Mouse (Mus musculus) neural tube, embryonic 10.5 days (tissue): ENCODE measurements around the gene Rpl28.
A peak's percentile ranks its signal among the peaks of the same experiment; 100 is the strongest.

Experiments used
- DNase-seq: peaks from one replicate; pipeline ENCODE4 v3.0.0-alpha.2; 2017; ENCODE audit warnings: low spot score; ENCODE audit errors: extremely low spot score

Rpl28 gene

DNA sequence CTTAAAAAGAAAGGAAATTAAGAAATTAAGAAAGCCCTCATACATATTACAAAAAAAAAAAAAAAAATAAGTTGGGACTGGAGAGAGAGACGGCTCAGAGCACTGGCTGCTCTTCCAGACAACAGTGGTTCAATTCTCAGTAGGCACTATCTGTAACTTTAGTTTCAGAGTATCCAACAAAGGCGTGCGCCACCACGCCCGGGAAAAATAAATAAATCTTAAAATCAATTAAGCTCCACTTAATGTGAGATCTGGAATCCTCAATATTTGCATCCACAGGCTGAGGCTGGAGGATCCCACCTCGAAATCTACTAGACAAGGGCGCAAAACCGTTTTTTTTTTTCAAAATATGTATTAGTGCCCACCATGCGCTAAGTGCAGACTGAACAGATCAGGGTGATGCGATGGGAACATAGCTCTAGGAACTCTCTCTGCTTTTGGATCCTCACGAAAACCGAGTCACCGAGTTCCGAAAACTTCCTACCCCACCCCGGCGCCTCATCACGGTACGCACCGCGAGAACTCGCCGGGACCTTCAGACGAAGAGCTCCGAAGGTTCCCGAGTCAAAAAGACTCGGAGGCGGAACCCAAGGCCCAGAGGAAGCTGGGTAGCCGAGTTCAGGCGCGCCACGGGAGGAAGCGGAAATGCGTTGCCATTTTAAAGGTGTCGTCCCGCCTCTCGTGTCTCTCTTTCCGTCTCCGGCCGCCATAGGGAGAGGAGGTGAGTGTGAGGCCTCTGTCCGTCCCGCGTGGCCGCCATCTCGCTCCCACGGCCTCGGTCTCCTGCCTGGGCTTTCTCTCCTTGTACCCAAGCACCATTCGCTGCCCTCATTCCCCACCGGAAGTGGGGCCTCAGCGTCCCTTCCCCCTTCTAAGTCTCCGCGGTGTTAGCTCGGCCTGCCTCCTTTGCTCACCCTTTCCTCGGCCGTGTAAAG lies at the start of gene Rpl28:
Gene Rpl28 (plus strand): TSS at position 597 of the 935 bp plus-strand sequence.
- DNase-seq, result peak; percentile 95

- no peak for DNase-seq
These were observed 49.3 kb upstream of the Rpl28 start for GRCm38 (mm10) chr7:4743354-4743753.

DNA sequence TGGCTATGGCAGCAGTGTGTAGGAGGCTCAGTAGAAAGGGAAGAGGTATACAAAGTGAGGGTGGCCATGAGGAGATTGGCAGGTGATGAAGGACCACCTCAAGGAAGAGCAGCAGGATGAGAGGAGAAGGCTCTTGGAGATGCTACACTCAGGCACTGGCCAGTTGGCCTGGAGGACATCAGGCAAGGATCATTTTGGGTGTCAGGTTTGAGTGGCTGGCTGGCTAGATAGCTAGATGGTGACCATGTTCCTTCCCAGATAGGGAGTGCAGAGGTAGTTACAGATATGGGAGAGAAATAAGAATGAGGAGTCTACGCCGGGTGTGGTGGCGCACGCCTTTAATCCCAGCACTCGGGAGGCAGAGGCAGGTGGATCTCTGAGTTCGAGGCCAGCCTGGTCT lies 47.8 kb upstream of the Rpl28 start:
- no peak for DNase-seq

DNA sequence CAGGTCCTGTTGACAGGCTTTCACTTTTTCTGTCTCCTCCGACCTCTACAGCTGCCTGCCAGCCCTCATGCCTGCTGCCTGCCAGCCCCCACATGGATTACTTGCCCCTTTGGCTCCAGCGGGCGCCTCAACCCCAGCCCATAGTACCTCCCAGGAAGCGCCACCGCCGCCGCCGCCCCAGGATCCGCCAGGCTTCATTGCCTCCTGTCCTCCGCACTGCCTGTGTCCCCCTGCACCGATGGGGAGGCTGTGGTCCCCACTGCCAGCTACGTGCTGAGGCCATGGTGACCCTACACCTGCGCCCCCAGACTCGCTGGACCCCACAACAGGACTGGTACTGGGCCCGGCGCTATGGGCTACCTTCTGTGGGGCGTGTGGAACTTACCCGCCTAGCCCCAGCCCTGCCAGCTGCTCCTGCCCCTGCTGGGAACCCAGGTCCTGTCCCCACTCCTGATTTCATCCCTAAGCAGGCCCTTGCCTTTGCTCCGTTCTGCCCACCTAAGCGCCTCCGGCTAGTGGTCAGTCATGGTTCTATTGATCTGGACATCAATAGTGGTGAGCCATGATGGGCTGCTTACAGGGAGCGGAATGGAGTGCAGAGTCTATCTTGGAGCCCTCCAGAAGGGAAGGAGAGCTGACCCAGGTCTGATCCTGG lies 46.2 kb upstream of the Rpl28 start:
- no peak for DNase-seq

DNA sequence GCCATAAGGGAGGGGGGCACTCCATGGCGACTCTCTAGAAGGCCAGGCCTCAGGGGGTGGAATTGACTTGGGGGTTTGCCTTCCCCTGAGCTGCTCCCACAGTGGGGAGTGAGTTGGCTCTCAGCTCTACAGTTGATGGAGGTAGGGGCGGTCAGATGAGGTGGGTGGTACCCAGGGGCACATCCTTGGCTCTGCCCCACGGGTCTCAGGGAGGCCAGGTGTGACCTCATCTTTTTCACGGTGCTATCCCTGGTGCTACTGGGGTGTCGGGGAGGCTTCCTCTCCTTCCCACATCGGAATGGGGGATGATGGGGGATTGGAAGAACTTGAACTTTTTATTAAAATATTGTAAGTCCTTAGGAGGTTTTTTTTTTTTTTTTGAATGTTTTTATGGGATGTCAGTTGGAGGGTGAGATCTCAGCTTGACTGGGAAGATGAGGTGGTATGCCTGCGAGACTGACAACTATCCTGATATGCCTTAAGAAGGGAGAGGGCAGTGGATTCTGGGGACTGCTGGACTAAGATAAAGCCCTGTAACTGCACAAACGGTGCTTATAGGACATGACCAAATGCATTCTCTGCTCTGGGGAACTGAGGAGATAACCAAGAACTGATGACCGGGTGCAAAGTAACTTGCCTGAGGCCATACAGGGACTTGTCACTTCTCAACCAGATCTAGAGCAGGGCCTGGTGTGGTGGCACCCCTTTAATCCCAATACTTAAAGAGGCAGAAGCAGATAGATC lies 45.3 kb upstream of the Rpl28 start:
- no peak for DNase-seq

DNA sequence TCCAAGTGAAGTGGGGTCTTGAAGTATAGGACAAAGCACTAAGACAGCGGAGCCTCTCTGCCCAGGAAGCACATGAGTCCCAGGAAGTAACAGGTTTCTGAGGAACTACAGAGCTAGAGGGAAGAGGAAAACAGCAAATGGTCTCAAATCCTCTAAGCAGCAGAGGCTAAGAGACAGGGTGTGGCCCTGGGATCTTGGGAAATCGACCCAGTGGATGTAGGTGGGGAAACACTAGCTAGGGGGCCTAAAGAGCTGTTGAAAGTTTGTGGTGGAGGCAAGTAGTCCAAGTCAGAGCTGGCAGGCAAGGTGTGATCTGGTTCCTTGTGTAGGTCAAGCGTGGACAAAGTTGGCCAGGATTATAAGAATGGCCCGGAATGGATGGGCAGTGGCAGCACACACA lies 44.4 kb upstream of the Rpl28 start:
- no peak for DNase-seq

DNA sequence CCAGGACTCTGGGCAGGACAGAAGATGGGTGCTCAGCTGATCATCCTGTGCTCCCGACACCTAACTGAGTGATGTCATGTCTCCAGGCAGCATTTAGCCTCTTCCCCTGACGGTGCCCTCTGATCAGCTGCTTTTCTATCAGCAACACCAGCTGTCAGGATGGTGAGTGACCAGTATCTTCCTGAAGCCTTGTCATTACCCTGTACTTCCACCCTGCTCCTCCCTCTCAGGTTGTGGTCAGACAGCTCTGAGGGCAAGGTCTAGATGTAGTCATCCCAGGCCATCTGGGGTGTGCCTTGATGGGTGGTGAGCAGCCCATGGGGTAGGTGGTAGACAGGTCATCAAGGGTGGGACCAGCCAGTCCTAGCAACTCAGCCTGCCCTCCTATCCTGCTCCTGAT lies 43.5 kb upstream of the Rpl28 start:
- DNase-seq, result no peak

GRCm38 (mm10) chr7:4751971-4752820 lies 40.5 kb upstream of the Rpl28 start:
- DNase-seq, result peak; percentile 31

DNA sequence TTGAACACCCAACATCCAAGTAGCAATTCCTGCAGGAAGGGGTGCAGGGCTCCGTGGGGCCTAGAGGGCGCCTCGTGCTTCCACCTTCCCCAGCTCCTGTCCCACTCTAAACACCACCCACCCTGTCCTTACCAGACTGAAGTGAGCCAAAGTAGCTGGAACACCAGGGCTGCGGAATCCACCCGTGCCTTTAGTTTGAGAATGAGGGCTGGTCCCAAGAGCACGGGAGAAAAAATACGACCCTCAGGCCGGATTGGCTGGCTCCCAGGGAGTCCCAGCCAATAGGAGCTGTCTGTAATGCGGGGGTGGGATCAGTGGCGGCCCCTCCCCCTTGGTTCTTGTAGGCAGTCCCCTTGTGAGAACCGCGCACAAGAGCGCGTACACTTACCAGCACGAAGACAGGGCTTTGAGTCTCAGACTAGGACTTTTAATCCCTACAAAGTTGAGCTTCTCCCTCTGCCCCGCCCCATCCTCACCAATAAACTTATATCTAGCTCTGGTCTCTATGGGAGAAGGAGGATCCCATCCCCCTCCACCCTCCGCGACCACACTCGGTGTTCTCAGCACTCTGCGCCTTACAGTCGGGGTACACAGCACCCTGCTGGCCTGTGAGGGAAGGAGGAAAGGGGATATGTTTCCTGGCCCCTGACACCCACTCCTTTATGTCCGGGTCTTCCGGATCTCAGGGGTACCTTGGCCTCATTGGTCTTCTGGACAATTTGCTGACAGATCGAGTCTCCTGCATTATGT lies 39.7 kb upstream of the Rpl28 start, which contains the start of gene Cox6b2:
Gene Cox6b2 (minus strand): TSS at position 274 of the 750 bp plus-strand sequence.
- DNase-seq, result peak; percentile 84

- no peak for DNase-seq
These were observed 33.0 kb upstream of the Rpl28 start for GRCm38 (mm10) chr7:4759670-4760069.

DNA sequence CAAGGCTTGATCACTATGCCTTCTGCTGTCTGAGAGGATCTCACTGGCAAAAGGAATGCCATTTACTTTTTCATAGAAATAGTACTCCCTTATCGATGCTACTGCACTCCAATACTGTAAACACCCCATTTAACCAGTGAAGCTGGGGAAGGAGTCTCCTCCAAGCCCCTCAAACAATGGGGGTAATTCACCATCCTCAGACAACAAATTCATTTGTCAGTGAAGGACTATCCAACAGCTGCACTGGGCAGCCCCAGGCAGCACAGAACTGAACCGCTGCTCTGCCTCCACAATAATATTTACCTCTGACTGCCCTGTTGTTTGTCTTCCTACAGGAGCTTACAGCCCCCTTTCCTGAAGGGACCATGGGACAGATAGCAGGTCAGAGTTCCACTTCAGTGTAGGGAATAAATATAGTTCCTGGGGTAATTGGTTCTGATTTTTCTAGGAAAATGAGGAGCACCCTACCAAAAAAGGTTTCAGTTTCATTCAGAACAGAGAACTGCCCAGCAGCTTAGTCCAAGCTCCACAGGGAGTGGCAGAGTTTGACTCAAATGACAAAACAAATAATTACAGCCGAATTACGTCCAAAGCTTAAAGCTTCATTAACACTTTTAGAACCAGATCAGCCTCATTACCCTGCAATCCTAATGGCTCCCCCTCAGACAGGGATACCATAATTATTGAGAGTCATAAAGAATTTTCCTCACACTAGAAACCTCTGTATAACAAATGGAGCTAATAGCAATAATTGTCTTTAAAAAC lies 27.5 kb upstream of the Rpl28 start:
- no peak for DNase-seq

GRCm38 (mm10) chr7:4771202-4771601 lies 21.5 kb upstream of the Rpl28 start, which contains the start of gene Fam71e2:
Gene Fam71e2 (minus strand): TSS chr7:4771302.
- no peak for DNase-seq

- DNase-seq, result no peak
These were observed 16.5 kb upstream of the Rpl28 start for GRCm38 (mm10) chr7:4776131-4776530.

GRCm38 (mm10) chr7:4776861-4777830 lies 15.5 kb upstream of the Rpl28 start:
- DNase-seq, result peak; percentile 84

GRCm38 (mm10) chr7:4777851-4778637 lies 14.6 kb upstream of the Rpl28 start:
- DNase-seq, result no peak

GRCm38 (mm10) chr7:4779921-4780320 lies 12.8 kb upstream of the Rpl28 start:
- no peak for DNase-seq

DNA sequence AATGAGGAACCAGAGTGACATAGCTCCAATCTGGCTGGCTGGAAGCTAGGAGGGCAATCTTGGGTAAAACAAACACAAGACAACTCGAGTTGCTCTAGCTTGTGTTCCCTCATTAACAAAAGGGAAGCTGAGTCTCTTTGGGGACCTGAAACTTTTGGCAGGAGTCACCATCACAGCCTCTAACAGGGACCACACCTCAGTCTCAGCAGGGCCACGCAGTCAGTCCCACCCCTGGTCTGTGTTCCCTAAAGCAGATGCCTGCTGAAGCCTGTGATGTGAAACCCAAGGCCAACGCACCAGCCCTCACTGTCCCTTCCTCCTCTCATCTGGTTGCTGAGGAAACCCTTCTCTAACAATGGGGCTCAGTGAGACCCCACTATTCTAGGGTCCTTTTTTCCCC lies 10.5 kb upstream of the Rpl28 start:
- DNase-seq, result no peak
